Mouse (Mus musculus): Measurements from ENCODE around the gene Nars2. TPM values are rescaled to one million over a fixed set of nuclear protein-coding genes. Genes with fewer than 3 reads are reported as not detected.
"Not testable (repeated sequence)": the region's sequence is repeated elsewhere in the genome, so short reads cannot be mapped to it uniquely, and the experiment has no call there.

Nars2 gene
- total RNA-seq (2017) = 9.4 and 17.9 TPM in 2 replicates

- peak; percentile 98 for ATAC-seq (replicated peaks; ENCODE audit: low read depth, poor library complexity, severe bottlenecking)
Measured at GRCm38 (mm10) chr7:96951281-96952051, at the start of gene Nars2. Nars2 (plus strand) TSS chr7:96951505.

- no peak for ATAC-seq (replicated peaks; ENCODE audit: low read depth, poor library complexity, severe bottlenecking)
Measured at GRCm38 (mm10) chr7:96902183-96902582, 49.1 kb upstream of the Nars2 start.

- no peak for ATAC-seq (replicated peaks; ENCODE audit: low read depth, poor library complexity, severe bottlenecking)
Measured at GRCm38 (mm10) chr7:96903088-96903985, 48.0 kb upstream of the Nars2 start.

GRCm38 (mm10) chr7:96904442-96904841 lies 46.9 kb upstream of the Nars2 start:
- no peak for ATAC-seq (replicated peaks; ENCODE audit: low read depth, poor library complexity, severe bottlenecking)

GRCm38 (mm10) chr7:96904936-96905335 lies 46.4 kb upstream of the Nars2 start:
- ATAC-seq (replicated peaks; ENCODE audit: low read depth, poor library complexity, severe bottlenecking) = no peak

- ATAC-seq (replicated peaks; ENCODE audit: low read depth, poor library complexity, severe bottlenecking) = no peak
Measured at GRCm38 (mm10) chr7:96905422-96905821, 45.9 kb upstream of the Nars2 start.

- no peak for ATAC-seq (replicated peaks; ENCODE audit: low read depth, poor library complexity, severe bottlenecking)
Measured at GRCm38 (mm10) chr7:96906216-96906615, 45.1 kb upstream of the Nars2 start.

- ATAC-seq (replicated peaks; ENCODE audit: low read depth, poor library complexity, severe bottlenecking) = no peak
Measured at GRCm38 (mm10) chr7:96907971-96908680, 43.2 kb upstream of the Nars2 start.

GRCm38 (mm10) chr7:96909856-96910255 lies 41.4 kb upstream of the Nars2 start:
- ATAC-seq (replicated peaks; ENCODE audit: low read depth, poor library complexity, severe bottlenecking) = no peak

GRCm38 (mm10) chr7:96910310-96910960 lies 40.9 kb upstream of the Nars2 start:
- no peak for ATAC-seq (replicated peaks; ENCODE audit: low read depth, poor library complexity, severe bottlenecking)

- ATAC-seq (replicated peaks; ENCODE audit: low read depth, poor library complexity, severe bottlenecking) = peak; percentile 80
Measured at GRCm38 (mm10) chr7:96914031-96914430, 37.3 kb upstream of the Nars2 start.

- ATAC-seq (replicated peaks; ENCODE audit: low read depth, poor library complexity, severe bottlenecking) = peak; percentile 87
Measured at GRCm38 (mm10) chr7:96915452-96916105, 35.7 kb upstream of the Nars2 start.

GRCm38 (mm10) chr7:96920447-96921095 lies 30.7 kb upstream of the Nars2 start:
- no peak for ATAC-seq (replicated peaks; ENCODE audit: low read depth, poor library complexity, severe bottlenecking)

- no peak for ATAC-seq (replicated peaks; ENCODE audit: low read depth, poor library complexity, severe bottlenecking)
Measured at GRCm38 (mm10) chr7:96922927-96923326, 28.4 kb upstream of the Nars2 start.

GRCm38 (mm10) chr7:96943715-96944377 lies 7.5 kb upstream of the Nars2 start:
- no peak for ATAC-seq (replicated peaks; ENCODE audit: low read depth, poor library complexity, severe bottlenecking)

- not testable (repeated sequence) for ATAC-seq (replicated peaks; ENCODE audit: low read depth, poor library complexity, severe bottlenecking)
Measured at GRCm38 (mm10) chr7:96946501-96946900, 4.8 kb upstream of the Nars2 start.

GRCm38 (mm10) chr7:96952094-96952493 lies 789 bp downstream of the Nars2 start:
- ATAC-seq (replicated peaks; ENCODE audit: low read depth, poor library complexity, severe bottlenecking) = no peak

GRCm38 (mm10) chr7:96959168-96959567 lies 7.9 kb downstream of the Nars2 start:
- ATAC-seq (replicated peaks; ENCODE audit: low read depth, poor library complexity, severe bottlenecking) = peak; percentile 68

Measured in common myeloid progenitor, adult 5-6 weeks (primary cell).